Mouse (Mus musculus) kidney, embryonic 15.5 days (tissue): ENCODE measurements at regions not wholly inside any gene's neighbourhood (a gene's known extent, or its start where the extent isn't known, plus 50 kb on each side); places are given as distances from the start of the nearest gene placed in this dataset.

Experiments
- ATAC-seq: fragments of 200-750 bp; cut with Nextera tagmentation; replicated peaks from 2 replicates; pipeline ENCODE4 v1.8.0; 2017; ENCODE audit warnings: moderate TSS enrichment; ENCODE audit not compliant: low FRiP score
- H3K27ac ChIP-seq: fragments of 300-500 bp; sonication (generic); 2 replicates; pipeline ENCODE4 v1.5.1; 2015; ENCODE audit warnings: mild to moderate bottlenecking, inconsistent platforms
- H3K27me3 ChIP-seq: fragments of 300-500 bp; sonication (generic); 2 replicates; pipeline ENCODE4 v1.6.1; 2015; ENCODE audit warnings: inconsistent platforms
- H3K36me3 ChIP-seq: fragments of 300-500 bp; sonication (generic); 2 replicates; pipeline ENCODE4 v1.6.1; 2015; ENCODE audit warnings: inconsistent platforms
- H3K4me1 ChIP-seq: fragments of 300-500 bp; sonication (generic); 2 replicates; pipeline ENCODE4 v1.6.1; 2015; ENCODE audit warnings: inconsistent platforms
- H3K4me2 ChIP-seq: fragments of 300-500 bp; sonication (generic); 2 replicates; pipeline ENCODE4 v1.6.1; 2015; ENCODE audit warnings: moderate library complexity, mild to moderate bottlenecking, inconsistent platforms
- H3K4me3 ChIP-seq: fragments of 300-500 bp; sonication (generic); replicated peaks from 2 replicates; pipeline ENCODE4 v1.5.1; 2015; ENCODE audit warnings: mild to moderate bottlenecking, inconsistent platforms
- H3K9ac ChIP-seq: fragments of 300-500 bp; sonication (generic); 2 replicates; pipeline ENCODE4 v1.6.1; 2015; ENCODE audit warnings: mild to moderate bottlenecking, inconsistent platforms
- H3K9me3 ChIP-seq: fragments of 300-500 bp; sonication (generic); replicated peaks from 2 replicates; pipeline ENCODE4 v1.6.1; 2016; ENCODE audit warnings: inconsistent platforms
- WGBS: fragments of 180-500 bp; shearing (Covaris S2); methylation state at CpG from one replicate; pipeline ENCODE4 v1.1.7; 2015; ENCODE audit warnings: mixed read lengths; 5-methylcytosine and 5-hydroxymethylcytosine counted together

- no peaks in the 10 kb centered on the region for H3K9me3 ChIP-seq
- no peak overlapping the region for H3K9ac ChIP-seq
- H3K27ac ChIP-seq: no peak overlapping the region
- no peak for ATAC-seq
- H3K36me3 ChIP-seq: no peaks in the 10 kb centered on the region
- no peak overlapping the region for H3K4me3 ChIP-seq
- no peaks in the 10 kb centered on the region for H3K4me1 ChIP-seq
- H3K4me2 ChIP-seq: no peak overlapping the region
- H3K27me3 ChIP-seq: no peaks in the 10 kb centered on the region
- 68% methylated on average over 8 of the region's 8 CpGs for WGBS
Observed at GRCm38 (mm10) chr6:140368354-140369069, 55.3 kb upstream of the Plekha5 start.

GRCm38 (mm10) chr6:140367303-140367702 lies 56.6 kb upstream of the Plekha5 start:
- Histone ChIP-seq H3K4me3 (no peak overlapping the region), H3K27me3 (no peaks in the 10 kb centered on the region), H3K27ac (no peak overlapping the region), H3K4me2 (no peak overlapping the region), H3K36me3 (no peaks in the 10 kb centered on the region), H3K4me1 (no peaks in the 10 kb centered on the region), H3K9ac (no peak overlapping the region), H3K9me3 (no peaks in the 10 kb centered on the region)
- ATAC-seq: no peak
- WGBS: 91% methylated on average over 6 of the region's 6 CpGs

GRCm38 (mm10) chr6:140366791-140367190 lies 57.1 kb upstream of the Plekha5 start:
- Histone ChIP-seq H3K27me3 (no peaks in the 10 kb centered on the region), H3K4me1 (no peaks in the 10 kb centered on the region), H3K4me2 (no peak overlapping the region), H3K4me3 (no peak overlapping the region), H3K9ac (no peak overlapping the region), H3K36me3 (no peaks in the 10 kb centered on the region), H3K27ac (no peak overlapping the region), H3K9me3 (no peaks in the 10 kb centered on the region)
- no peak for ATAC-seq
- WGBS: 44% methylated on average over 3 of the region's 3 CpGs

- Histone ChIP-seq H3K9ac (no peak overlapping the region), H3K4me3 (no peak overlapping the region), H3K4me2 (no peak overlapping the region), H3K9me3 (no peaks in the 10 kb centered on the region), H3K4me1 (no peaks in the 10 kb centered on the region), H3K27me3 (no peaks in the 10 kb centered on the region), H3K36me3 (no peaks in the 10 kb centered on the region), H3K27ac (no peak overlapping the region)
- ATAC-seq: no peak
- WGBS: 81% methylated on average over 4 of the region's 4 CpGs
Observed at GRCm38 (mm10) chr6:140360996-140361395, 62.9 kb upstream of the Plekha5 start.

GRCm38 (mm10) chr6:140357901-140358300 lies 66.0 kb upstream of the Plekha5 start:
- Histone ChIP-seq H3K9ac (no peak overlapping the region), H3K4me1 (no peaks in the 10 kb centered on the region), H3K9me3 (no peaks in the 10 kb centered on the region), H3K4me2 (no peak overlapping the region), H3K36me3 (no peaks in the 10 kb centered on the region), H3K27ac (no peak overlapping the region), H3K4me3 (no peak overlapping the region), H3K27me3 (no peaks in the 10 kb centered on the region)
- no peak for ATAC-seq
- 34% methylated on average over 2 of the region's 2 CpGs for WGBS

GRCm38 (mm10) chr6:140357300-140357699 lies 66.6 kb upstream of the Plekha5 start:
- no peak overlapping the region for H3K4me3 ChIP-seq
- no peaks in the 10 kb centered on the region for H3K36me3 ChIP-seq
- no peak overlapping the region for H3K4me2 ChIP-seq
- no peaks in the 10 kb centered on the region for H3K9me3 ChIP-seq
- no peak for ATAC-seq
- no peak overlapping the region for H3K9ac ChIP-seq
- H3K4me1 ChIP-seq: no peaks in the 10 kb centered on the region
- no peaks in the 10 kb centered on the region for H3K27me3 ChIP-seq
- no peak overlapping the region for H3K27ac ChIP-seq
- WGBS: 38% methylated on average over 8 of the region's 8 CpGs

- no peaks in the 10 kb centered on the region for H3K4me1 ChIP-seq
- no peaks in the 10 kb centered on the region for H3K9me3 ChIP-seq
- H3K27ac ChIP-seq: no peak overlapping the region
- no peaks in the 10 kb centered on the region for H3K36me3 ChIP-seq
- WGBS: 69% methylated on average over 6 of the region's 6 CpGs
- no peak overlapping the region for H3K4me3 ChIP-seq
- no peak overlapping the region for H3K4me2 ChIP-seq
- H3K9ac ChIP-seq: no peak overlapping the region
- no peaks in the 10 kb centered on the region for H3K27me3 ChIP-seq
- no peak for ATAC-seq
Observed at GRCm38 (mm10) chr6:140354082-140354481, 69.8 kb upstream of the Plekha5 start.

- Histone ChIP-seq H3K9me3 (no peaks in the 10 kb centered on the region), H3K4me1 (no peaks in the 10 kb centered on the region), H3K9ac (no peak overlapping the region), H3K36me3 (no peaks in the 10 kb centered on the region), H3K27me3 (no peaks in the 10 kb centered on the region), H3K4me2 (no peak overlapping the region), H3K27ac (no peak overlapping the region), H3K4me3 (no peak overlapping the region)
- ATAC-seq: no peak
- 84% methylated on average over 6 of the region's 6 CpGs for WGBS
Observed at GRCm38 (mm10) chr6:140353610-140354009, 70.2 kb upstream of the Plekha5 start.

GRCm38 (mm10) chr6:140351365-140352095 lies 72.3 kb upstream of the Plekha5 start:
- no peak overlapping the region for H3K27ac ChIP-seq
- 78% methylated on average over 5 of the region's 6 CpGs for WGBS
- H3K4me1 ChIP-seq: 0 out of 2 replicates have a peak, but pooled peaks cover 3% of the 10 kb centered on the region
- H3K9ac ChIP-seq: no peak overlapping the region
- no peaks in the 10 kb centered on the region for H3K9me3 ChIP-seq
- ATAC-seq: no peak
- no peaks in the 10 kb centered on the region for H3K36me3 ChIP-seq
- H3K4me3 ChIP-seq: no peak overlapping the region
- H3K4me2 ChIP-seq: no peak overlapping the region
- H3K27me3 ChIP-seq: no peaks in the 10 kb centered on the region

GRCm38 (mm10) chr6:140348578-140348977 lies 75.3 kb upstream of the Plekha5 start:
- H3K9me3 ChIP-seq: peaks cover 6% of the 10 kb centered on the region; the same call in 1 of the 2 replicates
- no peaks in the 10 kb centered on the region for H3K36me3 ChIP-seq
- H3K4me2 ChIP-seq: no peak overlapping the region
- H3K27ac ChIP-seq: no peak overlapping the region
- H3K27me3 ChIP-seq: no peaks in the 10 kb centered on the region
- no peak for ATAC-seq
- no peak overlapping the region for H3K9ac ChIP-seq
- H3K4me1 ChIP-seq: peaks cover 5% of the 10 kb centered on the region; the same call in 1 of the 2 replicates
- no peak overlapping the region for H3K4me3 ChIP-seq
- 91% methylated on average over 16 of the region's 16 CpGs for WGBS

GRCm38 (mm10) chr6:140346929-140347328 lies 76.9 kb upstream of the Plekha5 start:
- no peak overlapping the region for H3K4me3 ChIP-seq
- WGBS: 56% methylated on average over 6 of the region's 6 CpGs
- no peak for ATAC-seq
- no peaks in the 10 kb centered on the region for H3K27me3 ChIP-seq
- H3K36me3 ChIP-seq: no peaks in the 10 kb centered on the region
- H3K9me3 ChIP-seq: peaks cover 6% of the 10 kb centered on the region; the same call in 1 of the 2 replicates
- peaks cover 17% of the 10 kb centered on the region for H3K4me1 ChIP-seq
- H3K9ac ChIP-seq: no peak overlapping the region
- no peak overlapping the region for H3K4me2 ChIP-seq
- H3K27ac ChIP-seq: no peak overlapping the region

- ATAC-seq: no peak
- H3K4me2 ChIP-seq: no peak overlapping the region
- no peak overlapping the region for H3K4me3 ChIP-seq
- H3K9ac ChIP-seq: no peak overlapping the region
- 75% methylated on average over 11 of the region's 11 CpGs for WGBS
- no peaks in the 10 kb centered on the region for H3K36me3 ChIP-seq
- peaks cover 30% of the 10 kb centered on the region for H3K4me1 ChIP-seq
- no peak overlapping the region for H3K27ac ChIP-seq
- H3K9me3 ChIP-seq: peaks cover 6% of the 10 kb centered on the region; the same call in 1 of the 2 replicates
- H3K27me3 ChIP-seq: no peaks in the 10 kb centered on the region
Observed at GRCm38 (mm10) chr6:140343638-140344037, 80.2 kb upstream of the Plekha5 start.
